Mouse (Mus musculus) frontal cortex, adult (tissue): Measurements from ENCODE around the gene F5.

Experiments used
- ATAC-seq: cut with Nextera tagmentation; 2 replicates; pipeline ENCODE4 v1.9.2; 2017; ENCODE audit warnings: mild to moderate bottlenecking, moderate library complexity, mixed read lengths; ENCODE audit not compliant: low TSS enrichment

F5 gene

GRCm38 (mm10) chr1:164159781-164160180 lies 8.1 kb downstream of the F5 start:
- no peak for ATAC-seq

GRCm38 (mm10) chr1:164162745-164163144 lies 11.1 kb downstream of the F5 start:
- ATAC-seq = peak; percentile 64; the same call in 1 of the 2 replicates

GRCm38 (mm10) chr1:164168818-164169217 lies 17.2 kb downstream of the F5 start:
- ATAC-seq = no peak

GRCm38 (mm10) chr1:164170434-164170833 lies 18.8 kb downstream of the F5 start:
- no peak for ATAC-seq

- ATAC-seq = no peak
These were observed 21.5 kb downstream of the F5 start for GRCm38 (mm10) chr1:164173145-164173544.

GRCm38 (mm10) chr1:164176856-164177255 lies 25.2 kb downstream of the F5 start:
- no peak for ATAC-seq

GRCm38 (mm10) chr1:164178429-164178828 lies 26.8 kb downstream of the F5 start:
- peak; percentile 52; the same call in 1 of the 2 replicates for ATAC-seq

- peak; percentile 92 for ATAC-seq
These were observed 32.7 kb downstream of the F5 start for GRCm38 (mm10) chr1:164184142-164184870.

- ATAC-seq = no peak
These were observed 33.2 kb downstream of the F5 start for GRCm38 (mm10) chr1:164184871-164185223.

- ATAC-seq = no peak
These were observed 33.7 kb downstream of the F5 start for GRCm38 (mm10) chr1:164185316-164185715.

GRCm38 (mm10) chr1:164187002-164187560 lies 35.4 kb downstream of the F5 start:
- no peak for ATAC-seq

GRCm38 (mm10) chr1:164199551-164199950 lies 47.9 kb downstream of the F5 start:
- ATAC-seq = no peak

GRCm38 (mm10) chr1:164208437-164208836 lies 56.8 kb downstream of the F5 start:
- no peak for ATAC-seq

GRCm38 (mm10) chr1:164210899-164211298 lies 59.3 kb downstream of the F5 start:
- ATAC-seq = no peak

- no peak for ATAC-seq
These were observed 61.0 kb downstream of the F5 start for GRCm38 (mm10) chr1:164212686-164213085.

GRCm38 (mm10) chr1:164214190-164214589 lies 62.6 kb downstream of the F5 start:
- ATAC-seq = no peak

GRCm38 (mm10) chr1:164215097-164215496 lies 63.5 kb downstream of the F5 start:
- no peak for ATAC-seq

- ATAC-seq = no peak
These were observed 63.9 kb downstream of the F5 start for GRCm38 (mm10) chr1:164215540-164215939.

- peak; percentile 98 for ATAC-seq
These were observed 66.4 kb downstream of the F5 start for GRCm38 (mm10) chr1:164217791-164218685.

- ATAC-seq = no peak
These were observed 68.6 kb downstream of the F5 start for GRCm38 (mm10) chr1:164220261-164220660.

- no peak for ATAC-seq
These were observed 71.5 kb downstream of the F5 start for GRCm38 (mm10) chr1:164223089-164223488.

- ATAC-seq = peak; percentile 76
These were observed 80.4 kb downstream of the F5 start for GRCm38 (mm10) chr1:164231937-164232570.
